Mouse (Mus musculus) heart, postnatal 14 days (tissue): ENCODE data around the gene Lpcat2b. TPM values are rescaled to one million over a fixed set of nuclear protein-coding genes. Genes with fewer than 3 reads are reported as not detected.
"Not testable (repeated sequence)": the region's sequence is repeated elsewhere in the genome, so short reads cannot be mapped to it uniquely, and the experiment has no call there.

ENCODE experiments used
- DNase-seq, 2 experiments: peaks; one replicate each; pipeline ENCODE4 v3.0.0; 2021 to 2022
- intact Hi-C: fragments of 180-260 bp; cut with DNase I; formaldehyde crosslinking; loops from one replicate; pipeline ENCODE4 v1.15.1; 2025
- long read RNA-seq, 2 experiments: library from polyadenylated mRNA; stranded (forward); transcript quantifications; one replicate each; pipeline ENCODE4 v2.0.0; 2021
- total RNA-seq, 2 experiments: library from RNA; stranded (reverse); gene quantifications; 2 replicates each; pipeline ENCODE4 v1.2.3; 2021

Gene Lpcat2b
- not detected for total RNA-seq
- long read RNA-seq, experiment 1, result 0 reads
- long read RNA-seq, experiment 2, result 0 reads

DNA sequence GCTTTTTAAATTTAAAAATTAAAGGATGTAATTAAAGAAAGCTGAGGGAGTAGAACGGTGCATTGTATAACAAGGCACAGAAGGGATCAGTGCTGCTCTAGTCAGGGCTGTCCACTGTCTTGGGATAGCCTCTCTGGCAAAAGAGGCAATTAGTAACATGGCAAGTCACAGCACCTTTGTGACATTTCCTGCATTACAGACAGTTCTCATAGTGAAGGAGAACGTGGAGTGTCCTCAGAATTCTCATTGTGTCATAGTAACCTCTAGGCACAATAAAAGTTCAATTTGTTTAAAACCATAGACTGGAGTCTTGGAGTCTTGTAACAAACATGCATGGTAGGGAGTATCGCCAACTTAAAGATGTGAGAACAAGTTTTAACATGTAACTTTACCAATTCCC lies at the start of gene Lpcat2b:
Gene Lpcat2b, plus strand, starts transcription at position 301 of the 400 bp plus-strand sequence.
- intact Hi-C loops, result no loop called here
- DNase-seq, result no peak

DNA sequence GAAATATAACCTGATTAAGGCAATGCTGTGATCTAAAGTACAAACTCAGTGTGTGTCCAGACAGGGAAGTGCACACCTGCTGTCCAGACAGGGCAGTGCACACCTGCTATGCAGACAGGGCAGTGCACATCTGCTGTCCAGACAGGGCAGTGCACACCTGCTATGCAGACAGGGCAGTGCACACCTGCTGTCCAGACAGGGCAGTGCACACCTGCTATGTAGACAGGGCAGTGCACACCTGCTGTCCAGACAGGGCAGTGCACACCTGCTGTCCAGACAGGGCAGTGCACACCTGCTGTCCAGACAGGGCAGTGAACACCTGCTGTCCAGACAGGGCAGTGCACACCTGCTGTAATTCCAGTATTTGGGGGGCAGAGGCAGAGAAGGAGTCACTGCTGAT lies 44.9 kb upstream of the Lpcat2b start:
- intact Hi-C loops, DNase-seq: not testable (repeated sequence)

- intact Hi-C loops, result no loop called here
These were observed 43.6 kb upstream of the Lpcat2b start for GRCm38 (mm10) chr5:107387788-107388187.

DNA sequence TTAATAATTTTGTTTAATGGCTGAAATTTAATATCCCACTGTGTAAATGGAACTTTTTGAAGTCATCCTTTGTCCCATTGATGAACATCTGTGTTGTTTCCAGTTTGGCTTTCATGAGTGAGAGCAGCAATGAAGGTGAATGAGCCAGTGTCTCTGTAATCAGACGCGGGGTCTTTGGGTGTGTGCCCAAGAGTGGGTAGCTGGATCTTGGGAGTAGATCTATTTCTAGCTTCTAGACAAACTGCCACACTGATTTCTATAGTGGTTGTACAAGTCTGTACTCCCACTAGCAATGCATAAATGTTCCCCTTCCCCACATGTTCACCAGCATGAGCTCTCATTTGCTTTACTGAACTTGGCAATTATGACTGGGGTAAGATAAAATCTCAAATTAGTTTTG lies 42.0 kb upstream of the Lpcat2b start:
- intact Hi-C loops, result no loop called here
- no peak for DNase-seq

More at GRCm38 (mm10) chr5:107387788-107388187, 43.6 kb upstream of the Lpcat2b start:
- no peak for DNase-seq

GRCm38 (mm10) chr5:107394437-107394836 lies 36.9 kb upstream of the Lpcat2b start:
- intact Hi-C loops, result no loop called here
- DNase-seq, result no peak

DNA sequence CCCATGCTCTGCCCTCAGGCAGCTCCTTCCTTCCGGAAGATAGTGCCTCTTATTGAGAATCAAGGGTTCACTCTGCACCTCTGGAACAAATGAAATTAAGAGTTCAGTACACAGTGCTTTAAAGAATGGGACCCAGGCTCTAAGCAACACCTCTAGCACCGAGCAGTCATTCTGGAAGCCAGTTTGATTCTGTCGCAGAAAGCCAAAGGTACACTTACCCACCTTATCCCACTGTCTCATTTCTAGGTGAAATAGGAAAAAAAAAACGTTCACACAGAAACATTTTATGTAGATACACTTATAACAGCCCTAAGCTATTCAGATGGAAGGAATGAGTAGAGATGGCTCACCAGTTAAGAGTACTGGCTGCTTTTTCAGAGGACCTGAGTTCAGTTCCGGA lies 28.9 kb upstream of the Lpcat2b start, which contains the start of gene Ephx4:
Gene Ephx4, plus strand, starts transcription at position 301 of the 400 bp plus-strand sequence.
- no peak for DNase-seq

DNA sequence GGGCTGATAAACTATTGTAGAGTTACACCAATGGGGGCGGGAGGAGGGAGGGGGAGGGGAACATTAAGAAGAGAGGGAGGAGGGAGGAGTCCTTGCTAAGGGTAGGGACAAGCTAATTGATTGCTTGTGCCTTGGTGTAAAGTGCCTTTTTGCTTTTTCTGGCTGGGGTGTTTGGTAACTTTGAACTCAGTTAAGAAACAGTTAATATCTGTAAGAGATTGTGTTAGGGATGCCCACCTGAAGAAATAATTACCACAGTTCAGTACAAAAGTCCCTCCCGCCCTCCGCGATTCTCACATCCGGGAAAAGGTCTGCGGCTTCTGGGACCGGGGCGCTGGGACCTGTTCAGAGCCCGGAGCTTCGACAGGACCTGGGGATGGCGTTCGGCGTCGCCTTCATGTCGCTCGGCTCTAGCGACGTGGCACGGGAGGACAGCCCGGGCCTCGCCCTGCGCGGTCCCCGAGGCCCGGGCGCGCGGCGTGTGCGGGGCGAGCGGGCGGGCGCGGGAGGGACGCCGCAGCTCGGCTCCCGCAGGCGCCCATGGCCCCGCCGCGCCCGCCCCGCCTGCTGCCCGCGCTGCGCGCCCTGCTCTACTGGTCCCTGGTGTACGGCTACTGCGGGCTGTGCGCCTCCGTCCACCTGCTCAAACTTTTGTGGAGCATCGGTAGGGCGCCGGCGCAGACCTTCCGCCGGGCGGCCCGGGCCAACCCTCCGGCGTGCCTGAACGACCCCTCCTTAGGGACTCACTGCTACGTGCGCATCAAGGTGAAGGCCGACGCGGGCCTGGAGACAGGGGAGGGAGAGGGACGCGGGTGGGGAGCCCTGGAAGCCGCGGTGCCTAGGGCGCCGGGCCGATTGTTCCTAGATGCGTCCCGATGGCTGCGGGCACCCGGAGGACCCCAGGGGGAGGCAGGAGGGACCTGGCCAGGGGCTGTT lies 28.1 kb upstream of the Lpcat2b start:
- peak; percentile 16 to 20 for DNase-seq
- intact Hi-C loops, result no loop called here

More for the DNA sequence above, 28.9 kb upstream of the Lpcat2b start, which contains the start of gene Ephx4:
- intact Hi-C loops, result no loop called here

DNA sequence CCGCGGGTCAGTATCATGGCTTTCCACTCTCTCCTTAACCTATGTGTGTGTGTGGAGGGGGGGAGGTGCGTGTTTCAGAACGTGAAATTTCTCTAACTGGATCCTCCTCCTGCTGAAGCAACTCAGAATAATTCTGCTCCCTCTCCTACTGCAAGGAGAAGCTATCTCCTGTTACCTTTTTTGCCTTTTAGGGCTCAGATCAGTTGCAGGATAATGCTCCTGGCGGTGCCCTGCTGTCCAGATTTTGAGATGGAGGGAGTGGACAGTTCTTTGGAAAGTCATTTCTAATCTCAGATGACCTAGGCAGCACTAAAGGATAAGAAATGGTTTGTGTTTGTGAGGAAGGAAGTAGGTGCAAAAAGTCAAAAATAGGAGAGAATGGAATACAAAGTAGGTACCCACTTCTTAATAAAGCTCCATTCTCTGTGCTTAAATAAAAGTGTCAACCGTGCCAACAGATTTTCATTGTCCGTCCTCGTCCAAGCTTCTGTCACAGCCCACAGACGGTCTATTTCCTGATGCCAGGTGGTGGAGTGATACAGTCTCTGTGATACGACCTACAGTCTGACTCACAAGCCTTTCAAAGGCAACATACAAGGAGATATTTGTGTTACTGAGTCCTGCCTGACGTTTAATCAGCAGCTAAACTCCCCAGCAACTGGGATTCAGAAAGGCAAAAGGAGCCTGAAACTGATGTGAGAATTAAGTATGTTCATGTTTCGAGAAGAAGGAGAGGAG lies 27.2 kb upstream of the Lpcat2b start:
- intact Hi-C loops, result no loop called here
- DNase-seq, result no peak

DNA sequence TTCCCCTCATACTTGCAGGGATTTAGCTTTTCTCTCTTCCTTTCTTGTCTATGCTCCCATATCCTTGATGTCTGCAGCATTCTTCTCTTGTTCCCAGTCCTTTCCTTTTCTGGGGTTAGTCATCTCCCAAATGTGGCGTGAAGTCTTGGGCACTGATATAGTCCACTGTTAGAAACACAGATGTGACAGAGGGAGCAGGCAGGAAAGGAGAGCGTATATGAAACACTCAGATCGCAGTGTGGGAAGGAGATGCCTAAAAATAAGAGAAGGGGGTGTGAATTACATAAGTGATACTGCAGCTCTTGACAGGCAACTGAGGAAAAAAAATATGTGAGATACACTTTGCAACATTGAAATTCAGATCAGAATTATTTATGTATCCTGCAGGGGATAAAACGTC lies 26.0 kb upstream of the Lpcat2b start:
- no peak for DNase-seq
- intact Hi-C loops, result no loop called here

GRCm38 (mm10) chr5:107410305-107410704 lies 21.0 kb upstream of the Lpcat2b start:
- intact Hi-C loops, result no loop called here
- DNase-seq, result no peak

- DNase-seq, result no peak
- intact Hi-C loops, result no loop called here
These were observed 20.0 kb upstream of the Lpcat2b start for GRCm38 (mm10) chr5:107411326-107411725.

DNA sequence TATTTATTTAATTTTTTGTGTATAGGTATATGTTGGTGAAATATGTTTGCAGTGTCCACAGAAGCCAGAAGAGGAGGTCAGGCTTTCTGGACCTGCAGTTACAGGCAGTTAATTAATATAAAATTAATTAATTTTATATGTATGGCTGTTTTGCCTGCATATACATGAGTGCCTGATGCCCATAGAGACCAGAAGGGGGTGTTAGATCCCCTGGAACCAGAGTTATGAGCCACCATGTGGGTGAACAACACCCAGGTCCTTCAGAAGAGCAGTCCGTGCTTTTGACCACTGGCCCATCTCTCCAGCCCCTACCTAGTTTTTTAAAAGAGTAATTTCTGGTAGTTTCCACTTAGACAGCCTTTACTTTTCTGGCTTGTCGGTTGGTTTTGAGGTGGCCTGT lies 19.1 kb upstream of the Lpcat2b start:
- intact Hi-C loops, result no loop called here
- no peak for DNase-seq

DNA sequence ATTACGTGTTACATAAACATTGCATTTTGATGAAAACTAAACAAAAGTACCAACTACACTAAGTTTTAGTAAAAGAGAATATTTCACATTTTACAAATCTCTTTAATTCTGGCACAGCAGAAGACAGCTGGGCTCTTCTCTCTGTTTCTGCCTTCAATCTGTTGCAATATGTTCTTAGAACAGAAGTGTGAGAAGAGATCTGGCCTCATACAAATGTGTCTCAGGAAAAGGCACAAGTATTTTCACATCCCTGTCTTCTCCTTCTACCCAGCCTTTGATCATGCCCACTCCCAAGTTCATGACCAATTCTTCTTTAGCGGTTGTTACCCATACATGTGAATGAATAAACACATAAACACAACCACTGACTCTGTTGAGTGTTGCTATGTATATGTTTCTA lies 16.3 kb upstream of the Lpcat2b start:
- DNase-seq, result no peak
- intact Hi-C loops, result no loop called here

- DNase-seq, result no peak
- intact Hi-C loops, result no loop called here
These were observed 9.7 kb upstream of the Lpcat2b start for GRCm38 (mm10) chr5:107421676-107422075.

DNA sequence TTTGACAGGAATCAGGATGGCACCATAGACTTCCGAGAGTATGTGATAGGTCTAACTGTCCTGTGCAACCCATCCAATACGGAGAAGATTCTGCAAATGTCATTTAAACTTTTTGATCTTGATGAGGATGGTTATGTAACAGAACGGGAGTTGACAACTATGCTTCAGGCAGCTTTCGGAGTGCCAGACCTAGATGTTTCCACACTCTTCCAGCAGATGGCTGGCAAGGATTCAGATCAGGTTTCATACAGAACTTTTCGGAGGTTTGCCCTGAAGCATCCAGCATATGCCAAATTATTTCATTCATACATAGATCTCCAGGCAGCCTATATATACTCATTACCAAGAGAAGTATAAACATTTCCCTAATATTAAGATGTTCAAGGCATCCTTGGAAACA lies 2.7 kb downstream of the Lpcat2b start:
- no peak for DNase-seq
- intact Hi-C loops, result no loop called here

- DNase-seq, result no peak
- intact Hi-C loops, result no loop called here
These were observed 4.8 kb downstream of the Lpcat2b start for GRCm38 (mm10) chr5:107436185-107436584.

DNA sequence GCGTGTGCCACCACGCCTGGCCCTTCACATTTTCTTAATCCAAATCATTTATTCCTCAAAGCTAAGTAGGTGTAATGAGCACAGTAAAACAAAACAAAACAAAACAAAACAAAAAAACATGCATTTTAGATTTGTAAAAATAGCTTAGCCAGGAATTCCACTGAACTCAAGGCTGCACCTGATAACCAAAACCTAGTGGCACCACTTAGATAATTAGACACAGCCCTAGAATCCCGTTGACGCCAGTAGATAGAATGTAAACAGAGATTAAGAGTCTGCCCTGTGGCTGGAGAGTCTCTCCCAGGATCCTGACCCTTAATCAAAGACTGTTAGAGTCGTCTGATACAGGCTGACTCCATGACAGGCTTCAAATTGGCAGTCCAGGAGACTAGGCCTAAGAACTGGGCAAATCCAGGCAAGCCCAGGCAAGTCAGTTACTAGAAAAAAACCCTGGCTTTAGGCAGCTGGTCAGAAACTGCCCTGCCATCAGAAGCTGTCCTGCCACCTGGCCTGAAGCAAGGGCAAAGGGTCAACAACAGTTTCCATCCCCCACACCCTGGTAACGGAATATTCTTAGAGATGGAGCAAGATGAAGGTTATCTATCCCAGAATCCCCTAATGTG lies 5.3 kb downstream of the Lpcat2b start:
- DNase-seq, result no peak
- intact Hi-C loops, result no loop called here

- intact Hi-C loops, result no loop called here
- peak; percentile 94 to 96 for DNase-seq
These were observed 6.3 kb downstream of the Lpcat2b start, which contains the start of gene Btbd8 for GRCm38 (mm10) chr5:107437464-107438281. Gene Btbd8, plus strand, starts transcription at chr5:107437997.

GRCm38 (mm10) chr5:107438353-107438752 lies 7.0 kb downstream of the Lpcat2b start:
- no peak for DNase-seq
- intact Hi-C loops, result no loop called here

DNA sequence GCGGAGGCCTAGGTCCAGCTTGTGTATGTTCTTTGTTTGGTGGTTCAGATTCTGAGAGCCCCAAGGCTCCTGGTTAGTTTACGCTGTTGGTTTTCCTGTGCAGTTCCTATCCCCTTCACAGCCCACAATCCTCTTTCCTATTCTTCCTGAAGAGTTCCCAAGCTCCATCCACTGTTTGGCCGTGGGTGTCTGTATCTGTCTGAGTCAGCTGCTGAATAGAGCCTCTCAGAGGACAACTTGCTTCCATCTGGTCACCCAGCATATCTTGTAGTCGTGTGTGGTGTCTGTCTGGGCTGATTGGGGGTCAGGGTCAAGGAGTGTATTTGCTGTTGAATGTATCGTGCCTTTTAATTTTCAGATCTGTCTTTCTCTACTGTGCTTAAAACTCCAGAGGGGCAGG lies 10.5 kb downstream of the Lpcat2b start:
- intact Hi-C loops, result no loop called here
- DNase-seq, result no peak
